Mouse (Mus musculus) ES-CJ7 (cell line): Measurements from ENCODE around the gene Vmn2r69.

Source experiments
- DNase-seq: peaks from one replicate; pipeline ENCODE4 v3.0.0; 2011; ENCODE audit warnings: low read depth, low spot score

The Vmn2r69 gene

GRCm38 (mm10) chr7:85415820-85416219, at the start of gene Vmn2r69:
Vmn2r69 (minus strand) TSS chr7:85415920.
- no peak for DNase-seq
